Mouse (Mus musculus): ENCODE measurements around the gene Metrnl.

DNA sequence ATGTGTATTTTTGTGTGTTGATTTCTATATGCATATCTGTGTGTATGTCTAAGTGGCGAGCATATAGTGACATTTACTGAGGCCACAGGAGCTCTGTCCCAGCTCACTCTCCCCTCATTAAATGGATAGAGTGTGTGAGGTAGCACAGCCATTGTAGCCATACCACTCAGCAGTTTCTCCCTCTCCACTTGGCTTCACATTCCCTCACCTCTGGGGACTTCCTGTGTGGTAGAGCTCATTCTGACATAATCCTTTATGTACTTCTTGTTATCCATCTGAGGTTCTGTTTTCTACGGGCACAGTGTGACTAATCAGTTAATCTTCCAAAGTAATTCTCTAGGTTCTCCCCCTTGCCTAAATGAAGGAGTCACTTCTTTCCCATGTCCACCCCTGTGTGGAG lies 21.1 kb downstream of the Metrnl start:
- no peak for TF ChIP-seq CTCF (IDR thresholded peaks at IDR 0.05; ENCODE audit: control insufficient read depth, insufficient read depth, low read length)
- TF ChIP-seq POLR2A (IDR thresholded peaks at IDR 0.05; ENCODE audit: borderline replicate concordance, control insufficient read depth, low read depth, low read length) = no peak

Data from bone marrow, adult 2 months (tissue).